Mouse (Mus musculus) limb, embryonic 14.5 days (tissue): Measurements from ENCODE around the gene Gm20388. TPM values are rescaled to one million over a fixed set of nuclear protein-coding genes. Genes with fewer than 3 reads are reported as not detected.

Experiments
- ATAC-seq: fragments of 200-750 bp; cut with Nextera tagmentation; 2 replicates; pipeline ENCODE4 v1.8.0; 2017; ENCODE audit warnings: low read depth, moderate number of reproducible peaks, moderate TSS enrichment; ENCODE audit not compliant: low FRiP score
- DNase-seq: peaks from one replicate; pipeline ENCODE4 v3.0.0-alpha.2; 2015; ENCODE audit warnings: low spot score
- H3K27ac ChIP-seq: fragments of 300-500 bp; sonication (generic); replicated peaks from 2 replicates; pipeline ENCODE4 v1.5.1; 2014; ENCODE audit warnings: low read depth, mild to moderate bottlenecking, low read length, moderate library complexity, mixed read lengths
- H3K27me3 ChIP-seq: fragments of 300-500 bp; sonication (generic); 2 replicates; pipeline ENCODE4 v1.6.1; 2014; ENCODE audit warnings: low read length, mixed read lengths; ENCODE audit not compliant: control insufficient read depth, insufficient read depth
- H3K36me3 ChIP-seq: fragments of 300-500 bp; sonication (generic); 2 replicates; pipeline ENCODE4 v1.6.1; 2014; ENCODE audit warnings: mild to moderate bottlenecking, low read length, moderate library complexity, mixed read lengths; ENCODE audit not compliant: control insufficient read depth, insufficient read depth
- H3K4me1 ChIP-seq: fragments of 300-500 bp; sonication (generic); 2 replicates; pipeline ENCODE4 v1.6.1; 2014; ENCODE audit warnings: antibody characterized with exemption, low read length, mixed read lengths; ENCODE audit not compliant: control insufficient read depth, insufficient read depth
- H3K4me2 ChIP-seq: fragments of 300-500 bp; sonication (generic); replicated peaks from 2 replicates; pipeline ENCODE4 v1.6.1; 2014; ENCODE audit warnings: low read depth, mild to moderate bottlenecking, low read length, moderate library complexity; ENCODE audit not compliant: severe bottlenecking
- H3K4me3 ChIP-seq: fragments of 300-500 bp; sonication (generic); replicated peaks from 2 replicates; pipeline ENCODE4 v1.5.1; 2014; ENCODE audit warnings: low read length
- H3K9ac ChIP-seq: fragments of 300-500 bp; sonication (generic); 2 replicates; pipeline ENCODE4 v1.6.1; 2014; ENCODE audit warnings: mild to moderate bottlenecking, low read depth, low read length, moderate library complexity; ENCODE audit not compliant: severe bottlenecking
- H3K9me3 ChIP-seq: fragments of 300-500 bp; sonication (generic); 2 replicates; pipeline ENCODE4 v1.6.1; 2016; ENCODE audit warnings: low read length; ENCODE audit not compliant: control insufficient read depth
- POLR2A ChIP-seq: fragments of 200-500 bp; IDR thresholded peaks from 2 replicates; pipeline ENCODE4 v1.8.0; 2012; ENCODE audit warnings: inconsistent platforms, mild to moderate bottlenecking, moderate library complexity, borderline replicate concordance; ENCODE audit not compliant: insufficient read depth, insufficient read length; ENCODE audit errors: extremely low read depth
- WGBS: fragments of 180-500 bp; shearing (Covaris S2); extraction: QIAGEN DNeasy Blood & Tissue Kit; methylation state at CpG from one replicate; pipeline ENCODE4 v1.1.7; 2014; 5-methylcytosine and 5-hydroxymethylcytosine counted together
- polyA plus RNA-seq, 2 experiments: library from polyadenylated mRNA; depleted of rRNA in 1 of 2; stranded (reverse) in 1 of 2; unstranded in 1 of 2; fragments of >200 nt; fragmentation: Nextera tagmentation in 1 of 2; extraction: Ambion mirVana in 1 of 2; gene quantifications; 2 replicates each; pipeline versions ENCODE4 v1.2.1 to v1.2.3; 2012 to 2014

Gm20388 gene
- polyA plus RNA-seq, 2 experiments: 1.9 to 49.9 TPM

DNA sequence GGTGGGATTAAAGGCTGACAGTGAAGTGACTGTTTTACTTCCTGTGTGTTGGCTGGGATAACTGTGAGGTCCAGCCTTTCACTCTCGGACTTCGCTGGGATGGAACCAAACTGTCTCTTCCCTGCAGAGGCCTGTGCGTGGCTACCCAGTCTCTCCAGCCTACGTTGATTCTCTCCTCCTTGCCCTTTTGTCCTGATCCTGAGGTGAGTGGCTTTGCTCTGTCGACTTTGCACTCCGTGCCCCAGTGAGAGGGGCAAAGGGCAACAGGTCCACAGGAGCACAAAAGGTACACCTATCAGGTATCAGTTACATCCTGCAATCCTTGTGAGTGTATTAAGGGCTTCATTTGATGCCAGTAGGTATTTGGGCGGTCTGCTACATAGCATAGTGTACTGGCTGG is 3512.8 kb downstream of the Gm20388 start, which contains the start of gene Def8:
Def8 (plus strand) TSS at position 87 of the 400 bp plus-strand sequence.
- 70% methylated on average over 7 of the region's 7 CpGs for WGBS
- ATAC-seq: no peak
- no peaks in the 10 kb centered on the region for H3K4me1 ChIP-seq

DNA sequence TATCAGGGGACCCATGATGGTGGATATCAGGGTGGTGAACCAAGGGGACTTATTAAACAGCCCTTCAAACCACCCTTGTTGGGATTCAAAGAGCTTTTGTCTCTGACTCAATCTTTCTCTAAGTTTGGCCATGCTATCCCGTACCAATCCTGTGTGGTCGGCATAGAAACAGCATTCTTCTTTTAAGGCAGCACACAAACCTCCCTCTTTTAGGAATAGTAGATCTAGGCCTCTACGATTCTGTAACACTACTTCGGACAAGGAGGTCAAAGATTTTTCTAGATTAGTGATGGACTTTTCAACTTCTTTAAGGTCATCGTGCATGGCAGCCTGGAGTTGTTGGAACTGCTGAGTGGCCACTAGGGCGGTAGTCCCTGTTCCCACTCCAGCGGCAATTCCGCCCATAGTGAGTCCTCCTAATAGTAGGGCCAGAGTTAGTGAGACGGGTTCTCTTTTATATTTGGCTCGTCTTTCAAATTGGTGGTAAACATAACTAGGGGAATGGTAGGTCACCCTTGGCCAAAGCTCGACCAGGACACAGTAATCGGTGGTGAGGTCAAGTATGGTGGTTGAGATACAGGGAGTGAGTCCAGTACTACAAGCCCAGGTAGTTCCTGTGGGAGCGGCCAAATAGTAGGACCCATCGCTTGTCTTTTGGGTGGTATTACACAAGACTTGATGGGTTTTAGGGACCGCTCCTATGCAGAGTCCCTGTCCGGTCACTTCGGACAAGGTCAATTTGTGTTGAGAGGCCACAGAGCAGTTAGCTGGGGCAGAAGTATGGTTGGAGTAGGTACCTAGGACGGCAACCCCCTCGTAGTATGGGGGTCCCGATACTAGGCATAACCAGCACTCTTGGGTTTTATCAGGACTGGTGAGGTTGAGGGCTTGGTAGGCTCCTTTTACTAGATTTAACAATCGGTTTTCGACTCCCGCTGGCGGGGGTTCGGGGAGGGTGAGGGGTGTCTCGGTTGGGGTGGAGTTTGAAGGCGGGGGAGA is 3516.2 kb downstream of the Gm20388 start:
- Histone ChIP-seq H3K4me2 (no peak overlapping the region), H3K27me3 (no peaks in the 10 kb centered on the region), H3K36me3 (no peaks in the 10 kb centered on the region), H3K4me1 (no peaks in the 10 kb centered on the region), H3K9ac (no peak overlapping the region), H3K4me3 (no peak overlapping the region), H3K9me3 (peaks cover 36% of the 10 kb centered on the region), H3K27ac (no peak overlapping the region)
- 94% methylated on average over 27 of the region's 27 CpGs for WGBS
- ATAC-seq: no peak
- TF ChIP-seq POLR2A: no peak
- no peak for DNase-seq

More for the DNA sequence above, 3512.8 kb downstream of the Gm20388 start, which contains the start of gene Def8:
- DNase-seq: no peak
- Histone ChIP-seq H3K27me3 (no peaks in the 10 kb centered on the region), H3K36me3 (no peaks in the 10 kb centered on the region), H3K9me3 (peaks cover 23% of the 10 kb centered on the region), H3K9ac (no peak within 1 kb of the TSS), H3K4me2 (peak within 1 kb of the TSS; percentile 41), H3K4me3 (no peak within 1 kb of the TSS), H3K27ac (no peak within 1 kb of the TSS)
- TF ChIP-seq POLR2A: no peak

DNA sequence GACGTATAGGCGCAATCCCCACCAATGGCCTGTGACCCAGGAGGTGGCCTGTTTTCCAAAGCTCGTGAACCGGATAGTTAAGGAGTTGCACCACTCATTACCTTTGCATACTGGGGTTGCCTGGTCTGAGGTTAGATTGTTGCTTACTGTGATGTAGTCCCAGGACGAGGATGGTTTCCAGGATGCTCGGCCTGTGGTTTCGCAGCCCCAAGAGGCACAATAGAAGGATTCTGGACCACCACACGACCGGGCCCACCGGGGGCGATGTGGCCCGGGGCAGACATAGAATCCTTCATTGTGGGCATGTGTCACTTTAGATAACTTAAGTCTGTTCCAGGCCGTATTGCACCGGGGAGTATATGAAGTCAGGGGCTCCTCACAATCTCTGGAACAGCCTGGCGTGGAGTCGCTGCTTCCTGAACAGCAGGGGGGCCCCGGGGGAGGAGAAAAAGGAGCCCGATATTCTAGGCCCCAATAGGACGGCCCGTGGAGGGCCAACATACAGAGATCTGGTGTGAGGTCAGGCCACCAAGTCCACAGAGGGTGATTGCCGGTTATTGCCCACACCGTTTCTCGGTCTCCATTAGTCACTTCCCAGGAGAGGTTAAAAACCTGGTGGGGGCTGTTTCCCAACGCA is 3517.1 kb downstream of the Gm20388 start:
- Histone ChIP-seq H3K36me3 (no peaks in the 10 kb centered on the region), H3K9me3 (peaks cover 40% of the 10 kb centered on the region), H3K27ac (no peak overlapping the region), H3K4me1 (no peaks in the 10 kb centered on the region), H3K4me2 (no peak overlapping the region), H3K27me3 (no peaks in the 10 kb centered on the region), H3K9ac (no peak overlapping the region), H3K4me3 (no peak overlapping the region)
- TF ChIP-seq POLR2A: no peak
- WGBS: 97% methylated on average over 24 of the region's 24 CpGs
- DNase-seq: no peak
- no peak for ATAC-seq

DNA sequence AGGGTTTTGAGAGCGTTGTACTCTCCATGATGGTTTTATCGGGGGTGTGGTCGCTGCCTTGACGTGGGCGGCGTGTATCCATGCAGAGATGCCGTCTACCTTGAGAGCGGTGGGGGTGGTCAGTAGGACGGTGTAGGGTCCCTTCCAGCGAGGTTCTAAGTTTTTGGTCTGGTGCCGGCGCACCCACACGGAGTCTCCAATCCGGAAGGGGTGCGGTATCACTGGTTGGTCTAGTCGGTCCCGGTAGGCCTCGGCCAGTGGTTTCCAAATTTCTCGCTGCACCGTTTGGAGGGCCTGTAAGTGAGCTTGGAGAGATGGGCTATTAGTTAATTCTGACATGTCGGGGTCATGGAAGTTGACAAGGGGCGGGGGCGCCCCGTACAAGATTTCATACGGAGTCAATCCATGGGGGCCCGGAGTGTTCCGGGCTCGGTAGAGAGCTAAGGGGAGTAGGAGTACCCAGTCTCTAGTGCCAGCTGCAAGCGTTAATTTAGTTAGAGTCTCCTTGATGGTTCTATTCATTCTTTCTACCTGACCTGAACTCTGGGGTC is 3517.8 kb downstream of the Gm20388 start:
- WGBS: 98% methylated on average over 28 of the region's 29 CpGs
- Histone ChIP-seq H3K4me3 (no peak overlapping the region), H3K9me3 (peaks cover 40% of the 10 kb centered on the region)

More for the DNA sequence above, 3517.8 kb downstream of the Gm20388 start:
- no peak for ATAC-seq
- no peaks in the 10 kb centered on the region for H3K27me3 ChIP-seq
- no peak overlapping the region for H3K9ac ChIP-seq
- no peaks in the 10 kb centered on the region for H3K36me3 ChIP-seq
- no peak for DNase-seq
- no peak for TF ChIP-seq POLR2A
- H3K4me1 ChIP-seq: no peaks in the 10 kb centered on the region
- no peak overlapping the region for H3K4me2 ChIP-seq
- H3K27ac ChIP-seq: no peak overlapping the region
